Mouse (Mus musculus) brain, embryonic 18.5 days (tissue): ENCODE measurements around the gene Fam136a.

Experiments
- DNase-seq: peaks from one replicate; pipeline ENCODE4 v3.0.0-alpha.2; 2012; ENCODE audit warnings: low read depth, low spot score

Gene Fam136a

DNA sequence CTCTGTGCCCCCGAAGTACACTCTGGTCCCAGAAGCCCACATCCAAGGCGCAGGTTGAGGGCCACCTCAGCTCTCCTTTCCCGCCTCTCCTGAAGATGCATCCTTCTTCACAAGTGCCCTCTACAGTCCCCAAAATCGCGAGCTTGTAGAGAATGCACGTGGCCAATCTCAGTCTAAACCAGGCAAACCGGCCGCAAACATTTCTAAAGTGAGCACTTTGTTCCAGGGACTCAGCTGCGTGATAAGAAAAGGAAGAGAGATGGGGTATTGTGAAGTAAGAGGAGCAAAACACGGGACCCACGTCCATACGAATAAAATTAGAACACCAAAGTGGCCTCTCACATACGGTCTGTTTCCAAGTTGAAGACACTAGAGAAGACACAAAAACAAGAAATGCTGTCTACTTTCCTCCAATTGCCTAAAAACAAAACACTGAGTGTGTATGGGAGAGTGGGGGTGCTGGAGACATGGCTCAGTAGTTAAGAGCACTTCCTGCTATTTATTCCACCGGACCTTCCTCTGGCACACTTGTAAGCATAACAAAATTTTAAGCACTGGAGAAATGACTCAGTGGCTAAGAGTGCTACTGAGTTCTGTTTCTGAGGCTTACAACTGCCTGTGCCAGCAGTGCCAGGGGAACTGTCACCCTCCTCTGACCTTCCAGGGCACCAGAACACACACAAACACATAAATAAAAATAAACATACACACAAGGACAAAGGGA, 32.0 kb downstream of the Fam136a start:
- DNase-seq: no peak

DNA sequence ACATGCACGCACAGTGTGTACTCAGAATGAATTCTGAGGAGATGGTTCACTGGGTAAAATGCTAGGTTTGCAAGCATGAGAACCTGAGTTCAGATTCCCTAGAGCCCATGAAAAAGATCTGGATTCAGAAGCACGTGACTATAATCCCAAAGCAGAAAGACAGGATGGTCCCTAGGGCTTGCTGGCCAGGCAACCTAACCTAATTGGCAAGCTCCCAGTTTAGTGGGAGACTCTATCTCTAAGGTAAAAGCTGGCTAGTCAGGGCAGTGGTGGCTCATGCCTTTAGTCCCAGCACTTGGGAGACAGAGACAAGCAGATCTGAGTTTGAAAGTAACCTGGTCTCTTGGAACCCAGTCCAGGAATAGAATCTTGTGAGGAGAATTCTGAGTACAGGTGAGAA, 33.5 kb downstream of the Fam136a start:
- DNase-seq: no peak

DNA sequence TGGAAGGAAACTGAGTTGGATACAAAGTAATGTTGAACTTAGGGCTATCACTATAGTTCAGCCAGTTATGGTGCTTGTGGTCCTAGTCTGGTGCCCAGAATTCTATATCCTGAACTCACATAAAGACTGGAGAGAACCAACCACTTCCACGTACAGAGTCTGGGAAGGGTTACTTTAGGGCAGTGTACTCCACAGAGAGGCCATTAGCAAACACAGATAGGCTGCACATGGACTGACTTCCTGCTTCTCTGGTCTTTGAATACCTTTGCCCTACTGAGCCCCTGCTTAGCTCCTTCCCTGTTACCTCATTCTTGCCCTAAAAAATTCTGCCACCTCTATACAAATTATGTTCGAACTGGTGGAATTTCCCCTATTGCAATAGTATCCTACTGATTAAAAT, 34.5 kb downstream of the Fam136a start:
- no peak for DNase-seq

DNA sequence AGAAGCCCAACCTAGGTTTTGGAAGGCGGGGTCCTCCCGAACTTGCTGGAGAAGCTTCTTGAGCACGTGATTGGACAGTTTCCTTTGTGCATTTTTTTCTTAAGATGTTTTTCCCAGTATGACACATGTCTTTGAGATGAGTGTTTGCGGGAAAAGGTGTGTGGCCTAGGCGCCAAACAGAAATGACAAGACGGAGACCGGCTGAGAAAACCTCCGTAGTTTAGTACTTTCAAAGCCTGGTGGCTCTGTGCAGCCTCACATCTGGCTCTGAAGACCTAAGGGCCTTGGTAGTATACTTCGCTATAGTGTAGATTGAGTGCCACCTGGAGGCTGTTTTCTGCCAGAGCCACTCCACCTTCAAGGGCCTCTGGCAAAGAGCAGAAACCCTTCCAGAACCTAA, 35.5 kb downstream of the Fam136a start:
- no peak for DNase-seq

DNA sequence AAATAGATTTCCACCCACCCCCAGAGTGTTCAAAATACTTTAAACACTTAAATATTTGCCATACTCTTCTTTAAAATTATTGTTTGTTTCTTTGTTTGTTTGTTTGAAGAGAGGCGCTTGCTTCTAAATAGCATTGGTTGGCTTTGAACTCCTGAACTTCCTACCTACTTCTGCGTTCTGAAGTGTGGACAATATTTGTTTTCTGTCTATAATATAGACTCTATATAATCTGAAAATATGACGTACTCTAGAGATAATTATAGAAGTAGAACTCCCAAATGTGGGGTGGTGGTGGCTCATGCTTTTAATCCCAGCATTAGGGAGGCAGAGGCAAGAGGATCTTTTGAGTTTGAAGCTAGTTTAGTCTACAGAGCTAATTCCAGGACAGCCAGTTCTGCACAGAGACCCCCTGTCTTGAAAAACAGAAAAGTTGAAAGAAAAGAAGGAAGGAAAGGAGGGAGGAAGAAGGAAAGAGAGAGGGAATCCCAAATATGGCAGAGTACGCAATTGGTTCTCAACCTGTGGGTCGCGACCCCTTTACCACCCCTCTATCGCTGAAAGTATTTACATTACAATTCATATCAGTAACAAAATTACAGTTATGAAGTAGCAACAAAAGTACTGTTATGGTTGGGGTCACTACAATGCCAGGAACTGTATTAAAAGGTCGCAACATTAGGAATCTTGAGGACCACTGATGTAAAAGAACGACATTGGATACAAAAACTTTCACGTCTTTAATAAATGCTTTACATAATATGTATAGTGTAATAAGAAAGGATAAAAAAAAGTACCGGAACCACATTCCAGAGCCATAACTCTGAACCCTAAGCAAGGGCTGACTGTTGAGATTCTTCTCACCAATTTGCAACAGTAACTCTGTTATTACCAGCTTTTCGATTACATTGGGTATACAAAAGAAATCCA, 37.5 kb downstream of the Fam136a start:
- no peak for DNase-seq

DNA sequence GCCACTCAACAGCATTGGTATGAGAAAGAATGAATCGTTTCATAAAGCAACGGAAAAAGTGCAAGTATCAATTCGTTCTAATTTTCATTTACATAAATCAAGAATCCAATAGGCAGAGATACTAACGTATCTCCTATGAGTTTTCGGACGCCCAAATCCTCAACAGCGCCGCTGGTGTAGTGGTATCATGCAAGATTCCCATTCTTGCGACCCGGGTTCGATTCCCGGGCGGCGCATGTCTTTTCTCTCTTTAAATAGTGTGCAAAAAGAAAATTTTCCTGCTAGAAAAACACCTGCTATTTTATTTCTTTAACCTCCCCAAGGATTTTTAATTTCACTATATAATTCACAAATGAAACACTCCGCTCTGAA, 38.3 kb downstream of the Fam136a start:
- peak; percentile 76 for DNase-seq

DNA sequence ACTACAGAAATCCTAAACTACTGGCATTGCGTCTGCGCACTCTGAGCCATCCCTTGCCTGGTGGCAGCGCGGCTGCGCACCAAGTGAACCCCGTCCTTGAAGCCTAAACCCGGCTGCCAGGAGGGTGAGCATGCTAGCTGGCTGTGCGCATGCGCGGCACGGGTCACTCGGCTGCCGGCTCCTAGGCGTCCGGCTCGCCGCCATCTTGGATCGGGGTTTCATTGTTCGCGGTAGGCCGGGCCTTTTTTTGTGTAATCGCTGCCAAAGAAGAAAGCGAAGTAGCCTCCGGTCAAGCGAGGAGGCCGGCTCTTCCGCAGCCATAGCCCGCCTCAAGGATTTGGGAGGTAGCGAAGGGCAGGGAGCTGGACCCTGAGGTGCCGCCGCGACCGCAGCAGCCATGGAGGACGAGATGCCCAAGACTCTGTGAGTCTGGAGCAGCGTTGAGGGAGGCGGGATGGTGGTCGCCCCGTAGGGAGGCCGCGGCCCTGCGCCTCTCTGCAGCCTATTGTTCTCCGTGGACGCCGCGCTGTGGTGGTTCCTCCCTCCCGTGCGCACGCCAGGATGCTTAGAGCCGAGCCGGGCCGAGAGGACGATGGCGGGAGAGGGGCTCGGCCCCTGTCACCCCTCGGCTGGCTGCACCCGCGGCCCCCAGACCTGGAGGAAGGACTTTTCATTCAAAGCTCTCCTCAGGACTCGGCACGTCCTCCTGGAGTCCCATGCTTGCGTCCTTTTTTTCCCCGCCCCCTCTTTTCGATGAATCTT, 38.8 kb downstream of the Fam136a start, which contains the start of gene Tia1:
Gene Tia1 (plus strand): TSS at position 120 of the 762 bp plus-strand sequence.
- DNase-seq: peak; percentile 97

DNA sequence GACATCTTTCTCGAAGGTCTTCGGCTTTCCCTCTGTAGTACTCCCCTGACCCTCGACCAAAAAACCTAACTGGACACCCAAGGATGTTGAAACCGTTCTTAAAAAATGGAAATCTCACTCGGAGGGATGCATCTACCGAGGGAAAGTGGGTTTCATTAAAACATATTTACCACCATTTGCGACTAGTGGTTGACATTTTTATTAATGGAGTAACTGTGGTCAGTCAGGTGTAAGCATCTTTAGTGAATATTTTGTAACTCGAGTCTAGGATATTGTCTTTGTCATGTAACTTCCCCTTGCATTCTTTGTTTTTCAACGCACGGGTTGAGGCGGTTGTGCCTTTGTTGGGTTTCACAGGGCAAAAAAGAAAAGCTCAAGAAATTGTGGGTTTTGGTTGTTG, 39.5 kb downstream of the Fam136a start:
- DNase-seq: no peak

DNA sequence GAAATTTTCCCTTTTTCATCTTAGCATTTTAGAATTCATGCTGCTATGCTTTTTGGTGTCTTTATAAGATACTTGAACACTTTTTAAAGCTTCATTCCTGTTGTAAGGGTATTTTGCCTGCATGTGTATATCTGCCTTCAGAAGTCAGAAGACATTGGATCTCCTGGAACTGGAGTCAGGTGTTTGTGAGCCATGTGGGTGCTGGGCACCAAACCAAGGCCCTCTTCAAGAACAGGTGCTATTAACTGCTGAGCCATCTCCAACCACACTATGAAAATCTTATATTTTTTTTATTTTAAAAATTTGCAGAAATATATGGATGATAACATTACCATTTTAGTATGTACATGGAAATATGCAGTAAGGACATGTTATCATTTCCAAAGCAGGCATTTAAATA, 40.9 kb downstream of the Fam136a start:
- no peak for DNase-seq

DNA sequence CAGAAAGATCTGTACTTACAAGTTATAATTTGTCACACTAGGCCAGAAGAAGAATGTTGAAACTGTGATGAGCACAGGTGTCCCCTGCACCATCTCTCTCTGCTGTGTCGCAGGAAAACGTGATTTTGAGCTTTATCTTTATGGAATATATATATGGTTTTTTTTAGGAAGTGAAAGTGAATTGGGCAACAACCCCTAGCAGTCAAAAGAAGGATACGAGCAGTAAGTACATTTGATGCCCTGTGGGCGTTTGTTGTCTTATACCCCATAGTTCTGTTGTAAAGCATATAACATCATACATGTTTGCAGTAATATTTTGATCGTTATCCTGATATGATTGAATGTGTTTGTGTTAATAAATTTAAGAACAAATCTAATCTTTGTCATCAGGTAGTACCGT, 53.3 kb downstream of the Fam136a start:
- no peak for DNase-seq

DNA sequence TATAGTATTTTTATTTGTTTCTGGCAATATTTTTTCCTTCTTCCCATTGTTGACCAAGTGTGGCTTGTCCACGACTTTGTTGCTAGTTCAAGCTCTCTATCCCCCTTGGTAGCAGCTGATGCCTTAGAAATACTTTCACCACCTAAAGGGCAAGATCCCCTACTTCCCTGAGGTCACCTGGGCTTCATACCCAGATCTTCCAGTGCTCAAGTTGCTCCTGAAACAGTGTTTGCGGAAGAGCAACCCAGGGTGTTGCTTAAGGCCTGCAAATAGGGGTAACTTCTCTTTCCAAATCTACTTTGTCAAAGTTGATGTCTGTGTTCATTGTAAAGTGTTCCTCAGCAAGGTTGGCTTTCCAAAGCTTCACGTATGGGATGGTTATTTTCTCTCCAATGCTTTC, 53.8 kb downstream of the Fam136a start:
- DNase-seq: no peak
